Mouse (Mus musculus) CD8-positive naive resting alpha-beta T cell, adult 57 days (primary cell): ENCODE results near the gene Gm3020. TPM values are rescaled to one million over a fixed set of nuclear protein-coding genes. Genes with fewer than 3 reads are reported as not detected.

Experiments used
- total RNA-seq: library from RNA; stranded (reverse); gene quantifications from one replicate; pipeline ENCODE4 v1.2.4, GENCODE M21; 2023

Gm3020 gene
- not detected for total RNA-seq

GRCm38 (mm10) chr14:3651730-3652129, at the start of gene Gm3020:
TSS of gene Gm3020 (plus strand) at chr14:3652030.

DNA sequence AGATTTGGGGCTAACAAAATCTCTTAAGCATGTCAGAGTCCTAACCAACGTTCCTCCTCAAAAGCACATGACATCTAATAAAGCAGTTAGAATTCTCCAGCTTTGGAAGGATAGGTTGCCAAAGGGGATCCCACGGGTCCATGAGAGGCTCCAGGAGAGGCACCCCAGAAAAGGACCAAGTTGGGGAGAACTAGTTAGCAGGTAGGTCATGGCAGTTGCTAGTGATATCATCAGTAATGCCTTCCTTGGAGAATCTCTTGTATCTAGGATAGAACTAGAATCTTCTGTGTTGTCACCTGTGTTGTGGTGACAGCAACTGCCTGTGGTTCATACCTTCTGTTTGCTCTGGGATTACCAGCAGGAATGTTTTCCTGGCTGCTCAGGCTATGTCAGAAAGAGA, 17.6 kb upstream of the Gm3020 start, which contains the start of gene Gm3012:
Gene Gm3012, plus strand, starts transcription at position 301 of the 400 bp plus-strand sequence.

DNA sequence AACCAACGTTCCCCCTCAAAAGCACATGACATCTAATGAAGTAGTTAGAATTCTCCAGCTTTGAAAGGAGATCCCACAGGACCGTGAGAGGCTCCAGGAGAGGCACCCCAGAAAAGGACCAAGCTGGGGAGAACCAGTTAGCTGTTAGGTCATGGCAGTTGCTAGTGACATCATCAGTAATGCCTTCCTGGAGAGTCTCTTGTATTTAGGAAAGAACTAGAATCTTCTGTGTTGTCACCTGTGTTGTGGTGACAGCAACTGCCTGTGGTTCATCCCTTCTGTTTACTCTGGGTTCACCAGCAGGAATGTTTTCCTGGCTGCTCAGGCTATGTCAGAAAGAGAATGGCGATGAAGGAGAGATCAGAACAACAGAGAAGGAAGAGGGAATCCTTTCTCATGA, 36.7 kb downstream of the Gm3020 start, which contains the start of gene Gm3043:
Gene Gm3043, plus strand, starts transcription at position 301 of the 400 bp plus-strand sequence.

Other genes starting within 250 kb of the Gm3020 start
- not detected for gene Gm10409, start 239.4 kb upstream of the Gm3020 start, total RNA-seq
- gene Gm3005, start 223.9 kb upstream of the Gm3020 start, total RNA-seq: not detected
- not detected for gene Gm10408, start 202.7 kb upstream of the Gm3020 start, total RNA-seq
- not detected for gene Gm3012, start 17.5 kb upstream of the Gm3020 start, total RNA-seq
- not detected for gene Gm3043, start 36.8 kb downstream of the Gm3020 start, total RNA-seq
- gene Gm3002, start 158.0 kb downstream of the Gm3020 start, total RNA-seq: not detected
- not detected for gene Gm3033, start 194.2 kb downstream of the Gm3020 start, total RNA-seq
- not detected for gene Gm2916, start 232.1 kb downstream of the Gm3020 start, total RNA-seq